Mouse (Mus musculus) heart, adult 8-10 months (tissue): ENCODE results near the gene Adamts2. TPM values are rescaled to one million over a fixed set of nuclear protein-coding genes. Genes with fewer than 3 reads are reported as not detected.
A peak's percentile ranks its signal among the peaks of the same experiment; 100 is the strongest.

ENCODE experiments used
- DNase-seq: peaks from one replicate; pipeline ENCODE4 v3.0.0; 2022; ENCODE audit warnings: low spot score
- total RNA-seq, 4 experiments: library from RNA; stranded (reverse); gene quantifications; 2 replicates each; pipeline ENCODE4 v1.2.4; 2022

Adamts2 gene
- total RNA-seq, 4 experiments from 2014 or later: 6.1 to 7.1 (median 6.8) TPM

- DNase-seq: no peak
Observed at GRCm38 (mm10) chr11:50726035-50726434, 124.2 kb downstream of the Adamts2 start.

GRCm38 (mm10) chr11:50733146-50733545 lies 131.3 kb downstream of the Adamts2 start:
- no peak for DNase-seq

- no peak for DNase-seq
Observed at GRCm38 (mm10) chr11:50734129-50734528, 132.2 kb downstream of the Adamts2 start.

- no peak for DNase-seq
Observed at GRCm38 (mm10) chr11:50736548-50736947, 134.7 kb downstream of the Adamts2 start.

- no peak for DNase-seq
Observed at GRCm38 (mm10) chr11:50738436-50738835, 136.6 kb downstream of the Adamts2 start.

- peak; percentile 42 for DNase-seq
Observed at GRCm38 (mm10) chr11:50739453-50739852, 137.6 kb downstream of the Adamts2 start.

- no peak for DNase-seq
Observed at GRCm38 (mm10) chr11:50742146-50742545, 140.3 kb downstream of the Adamts2 start.

- peak; percentile 73 for DNase-seq
Observed at GRCm38 (mm10) chr11:50744971-50745370, 143.1 kb downstream of the Adamts2 start.

GRCm38 (mm10) chr11:50746508-50746907 lies 144.6 kb downstream of the Adamts2 start:
- no peak for DNase-seq

GRCm38 (mm10) chr11:50750983-50751585 lies 149.2 kb downstream of the Adamts2 start:
- no peak for DNase-seq

GRCm38 (mm10) chr11:50757741-50758140 lies 155.9 kb downstream of the Adamts2 start:
- DNase-seq: no peak

- no peak for DNase-seq
Observed at GRCm38 (mm10) chr11:50766461-50766860, 164.6 kb downstream of the Adamts2 start.

GRCm38 (mm10) chr11:50767039-50767438 lies 165.2 kb downstream of the Adamts2 start:
- DNase-seq: no peak

- DNase-seq: peak; percentile 89
Observed at GRCm38 (mm10) chr11:50768995-50769749, 167.3 kb downstream of the Adamts2 start.

GRCm38 (mm10) chr11:50771006-50771405 lies 169.1 kb downstream of the Adamts2 start:
- no peak for DNase-seq

GRCm38 (mm10) chr11:50797674-50798073 lies 195.8 kb downstream of the Adamts2 start:
- DNase-seq: no peak

GRCm38 (mm10) chr11:50798836-50799235 lies 197.0 kb downstream of the Adamts2 start:
- no peak for DNase-seq

GRCm38 (mm10) chr11:50814233-50814632 lies 212.3 kb downstream of the Adamts2 start:
- DNase-seq: no peak

GRCm38 (mm10) chr11:50826214-50826613 lies 224.3 kb downstream of the Adamts2 start:
- DNase-seq: no peak

- peak; percentile 87 for DNase-seq
Observed at GRCm38 (mm10) chr11:50827010-50827953, 225.4 kb downstream of the Adamts2 start, which contains the start of gene Zfp354c. Gene Zfp354c, minus strand, starts transcription at chr11:50827724.

GRCm38 (mm10) chr11:50835727-50836126 lies 233.8 kb downstream of the Adamts2 start:
- no peak for DNase-seq
